ENCODE assay signal across 19 mouse cellular contexts in the genomic region with DNA sequence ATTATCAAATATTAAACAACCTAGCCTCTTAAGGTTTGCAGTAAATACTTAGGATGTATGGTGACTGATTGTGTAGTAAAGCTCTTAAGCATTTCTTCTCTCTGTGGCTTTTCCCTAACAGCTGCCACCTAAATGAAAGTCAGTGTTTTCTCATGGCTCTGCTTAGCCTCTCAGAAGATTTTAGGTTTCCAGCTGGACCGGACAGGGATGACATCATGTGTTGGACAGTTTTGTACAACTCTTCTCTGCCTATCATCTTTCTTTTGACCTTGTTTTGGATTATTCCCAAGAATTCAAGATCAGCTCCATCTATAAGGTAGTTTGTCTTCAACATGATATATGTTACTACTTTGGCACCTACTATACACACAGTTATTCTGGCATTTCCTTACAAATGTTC.
"Had no signal": no experiment of that assay in that cellular context is flagged by ENCODE, and none has a peak within 500 bp of the region (broad histone marks: within the 10 kb centered on the region; RNA-seq: fewer than 3 reads in every experiment).

No protein-coding gene starts in this region.

- H3K9me3 ChIP-seq: limb, embryonic 12.5 days; limb, embryonic 15.5 days; midbrain, embryonic 12.5 days; midbrain, embryonic 15.5 days; neural tube, embryonic 13.5 days had no signal

- H3K27ac ChIP-seq: limb, embryonic 12.5 days; limb, embryonic 15.5 days; liver, embryonic 14.5 days; macrophage; midbrain, embryonic 12.5 days; midbrain, embryonic 15.5 days; neural tube, embryonic 13.5 days had no signal

- H3K4me3 ChIP-seq: limb, embryonic 12.5 days; limb, embryonic 15.5 days; midbrain, embryonic 12.5 days; midbrain, embryonic 15.5 days; neural tube, embryonic 13.5 days had no signal

- H3K36me3 ChIP-seq: limb, embryonic 12.5 days; limb, embryonic 15.5 days; midbrain, embryonic 12.5 days; midbrain, embryonic 15.5 days; neural tube, embryonic 13.5 days had no signal

- DNase-seq: kidney, postnatal 14 days; kidney, postnatal 4 days; left cerebral cortex, postnatal 4 days; liver, postnatal 0 days; lung, embryonic 14.5 days; retina, postnatal 1 day; right cerebral cortex, postnatal 25 days; spleen, adult 18-20 months; thymus, adult 2 months; thymus, postnatal 14 days had no signal

- H3K27me3 ChIP-seq: limb, embryonic 12.5 days; limb, embryonic 15.5 days; midbrain, embryonic 12.5 days; midbrain, embryonic 15.5 days; neural tube, embryonic 13.5 days had no signal

- H3K4me1 ChIP-seq: limb, embryonic 12.5 days; limb, embryonic 15.5 days; midbrain, embryonic 12.5 days; midbrain, embryonic 15.5 days; neural tube, embryonic 13.5 days had no signal

- H3K4me2 ChIP-seq: limb, embryonic 12.5 days; limb, embryonic 15.5 days; liver, embryonic 11.5 days; lung, embryonic 14.5 days; midbrain, embryonic 12.5 days; midbrain, embryonic 15.5 days; neural tube, embryonic 13.5 days had no signal

- H3K9ac ChIP-seq: limb, embryonic 12.5 days; limb, embryonic 15.5 days; liver, embryonic 14.5 days; liver, postnatal 0 days; lung, embryonic 14.5 days; midbrain, embryonic 12.5 days; midbrain, embryonic 15.5 days; neural tube, embryonic 13.5 days had no signal

- ATAC-seq: liver, postnatal 0 days; lung, postnatal 0 days; midbrain, embryonic 15.5 days had no signal
